Mouse (Mus musculus): ENCODE data around the gene Pde7b. TPM values are rescaled to one million over a fixed set of nuclear protein-coding genes. Genes with fewer than 3 reads are reported as not detected.
A peak's percentile ranks its signal among the peaks of the same experiment; 100 is the strongest.

The Pde7b gene
- 1.3 and 1.5 TPM in 2 replicates for polyA plus RNA-seq (2014; fragmentation: Nextera tagmentation; extraction: Ambion mirVana)

- H3K9ac ChIP-seq (ENCODE audit: low read length) = peak within 1 kb of the TSS; percentile 44
Observed at GRCm38 (mm10) chr10:20724906-20725305, at the start of gene Pde7b. TSS of gene Pde7b (minus strand) at chr10:20725078.

GRCm38 (mm10) chr10:20772056-20772455 is 47.2 kb upstream of the Pde7b start:
- DNase-seq (ENCODE audit: low spot score) (no peak), ATAC-seq (ENCODE audit: insufficient read depth, low FRiP score, low TSS enrichment) (no peak)
- WGBS = 86% methylated on average over 4 of the region's 4 CpGs
- Histone ChIP-seq H3K36me3 (ENCODE audit: control insufficient read depth, insufficient read depth, low read length) (no peaks in the 10 kb centered on the region), H3K9me3 (ENCODE audit: control insufficient read depth, low read length) (no peaks in the 10 kb centered on the region), H3K9ac (ENCODE audit: low read length) (no peak overlapping the region), H3K27ac (ENCODE audit: low read depth, low read length) (no peak overlapping the region), H3K4me1 (ENCODE audit: control insufficient read depth, insufficient read depth, low read length) (no peaks in the 10 kb centered on the region), H3K4me3 (ENCODE audit: low read depth, low read length) (no peak overlapping the region), H3K4me2 (ENCODE audit: low read depth) (no peak overlapping the region), H3K27me3 (ENCODE audit: control insufficient read depth, insufficient read depth, low read length) (no peaks in the 10 kb centered on the region)

More at GRCm38 (mm10) chr10:20724906-20725305, at the start of gene Pde7b:
- 17% methylated on average over 17 of the region's 17 CpGs for WGBS
- 0 out of 2 replicates have a peak within 1 kb of the TSS, but pooled peaks have one; percentile 50 for H3K27ac ChIP-seq (ENCODE audit: low read depth, low read length)
- peaks cover 5% of the 10 kb centered on the region; the same call in 1 of the 2 replicates for H3K4me1 ChIP-seq (ENCODE audit: control insufficient read depth, insufficient read depth, low read length)
- H3K4me3 ChIP-seq (ENCODE audit: low read depth, low read length) = peak within 1 kb of the TSS; percentile 18; the same call in 1 of the 2 replicates
- no peaks in the 10 kb centered on the region for H3K9me3 ChIP-seq (ENCODE audit: control insufficient read depth, low read length)
- ATAC-seq (ENCODE audit: insufficient read depth, low FRiP score, low TSS enrichment) (peak; percentile 81), DNase-seq (ENCODE audit: low spot score) (peak; percentile 82)
- no peaks in the 10 kb centered on the region for H3K36me3 ChIP-seq (ENCODE audit: control insufficient read depth, insufficient read depth, low read length)
- no peaks in the 10 kb centered on the region for H3K27me3 ChIP-seq (ENCODE audit: control insufficient read depth, insufficient read depth, low read length)
- peak within 1 kb of the TSS; percentile 23 for H3K4me2 ChIP-seq (ENCODE audit: low read depth)

- DNase-seq (ENCODE audit: low spot score) = no peak
- Histone ChIP-seq H3K4me1 (ENCODE audit: control insufficient read depth, insufficient read depth, low read length) (no peaks in the 10 kb centered on the region), H3K9me3 (ENCODE audit: control insufficient read depth, low read length) (no peaks in the 10 kb centered on the region), H3K27me3 (ENCODE audit: control insufficient read depth, insufficient read depth, low read length) (no peaks in the 10 kb centered on the region), H3K36me3 (ENCODE audit: control insufficient read depth, insufficient read depth, low read length) (no peaks in the 10 kb centered on the region), H3K9ac (ENCODE audit: low read length) (no peak overlapping the region), H3K4me2 (ENCODE audit: low read depth) (no peak overlapping the region), H3K27ac (ENCODE audit: low read depth, low read length) (no peak overlapping the region), H3K4me3 (ENCODE audit: low read depth, low read length) (no peak overlapping the region)
- 89% methylated on average over 2 of the region's 2 CpGs for WGBS
- no peak for ATAC-seq (ENCODE audit: insufficient read depth, low FRiP score, low TSS enrichment)
Observed at GRCm38 (mm10) chr10:20770418-20770888, 45.6 kb upstream of the Pde7b start.

- DNase-seq (ENCODE audit: low spot score) (no peak), ATAC-seq (ENCODE audit: insufficient read depth, low FRiP score, low TSS enrichment) (0 out of 2 replicates have a peak, but pooled peaks have one; percentile 9)
- 77% methylated on average over 7 of the region's 7 CpGs for WGBS
Observed at GRCm38 (mm10) chr10:20769557-20770417, 44.9 kb upstream of the Pde7b start.

GRCm38 (mm10) chr10:20764352-20764751 is 39.5 kb upstream of the Pde7b start:
- Histone ChIP-seq H3K27me3 (ENCODE audit: control insufficient read depth, insufficient read depth, low read length) (no peaks in the 10 kb centered on the region), H3K9me3 (ENCODE audit: control insufficient read depth, low read length) (no peaks in the 10 kb centered on the region), H3K9ac (ENCODE audit: low read length) (no peak overlapping the region), H3K36me3 (ENCODE audit: control insufficient read depth, insufficient read depth, low read length) (no peaks in the 10 kb centered on the region), H3K4me3 (ENCODE audit: low read depth, low read length) (no peak overlapping the region), H3K27ac (ENCODE audit: low read depth, low read length) (no peak overlapping the region), H3K4me1 (ENCODE audit: control insufficient read depth, insufficient read depth, low read length) (no peaks in the 10 kb centered on the region), H3K4me2 (ENCODE audit: low read depth) (no peak overlapping the region)
- DNase-seq (ENCODE audit: low spot score) = no peak
- ATAC-seq (ENCODE audit: insufficient read depth, low FRiP score, low TSS enrichment) = no peak
- 77% methylated on average over 3 of the region's 3 CpGs for WGBS

More at GRCm38 (mm10) chr10:20769557-20770417, 44.9 kb upstream of the Pde7b start:
- Histone ChIP-seq H3K4me2 (ENCODE audit: low read depth) (no peak overlapping the region), H3K27ac (ENCODE audit: low read depth, low read length) (no peak overlapping the region), H3K36me3 (ENCODE audit: control insufficient read depth, insufficient read depth, low read length) (no peaks in the 10 kb centered on the region), H3K4me3 (ENCODE audit: low read depth, low read length) (no peak overlapping the region), H3K4me1 (ENCODE audit: control insufficient read depth, insufficient read depth, low read length) (no peaks in the 10 kb centered on the region), H3K9me3 (ENCODE audit: control insufficient read depth, low read length) (no peaks in the 10 kb centered on the region), H3K9ac (ENCODE audit: low read length) (no peak overlapping the region), H3K27me3 (ENCODE audit: control insufficient read depth, insufficient read depth, low read length) (no peaks in the 10 kb centered on the region)

GRCm38 (mm10) chr10:20758939-20759338 is 34.1 kb upstream of the Pde7b start:
- Histone ChIP-seq H3K4me1 (ENCODE audit: control insufficient read depth, insufficient read depth, low read length) (no peaks in the 10 kb centered on the region), H3K27ac (ENCODE audit: low read depth, low read length) (no peak overlapping the region), H3K9me3 (ENCODE audit: control insufficient read depth, low read length) (no peaks in the 10 kb centered on the region), H3K36me3 (ENCODE audit: control insufficient read depth, insufficient read depth, low read length) (no peaks in the 10 kb centered on the region), H3K4me3 (ENCODE audit: low read depth, low read length) (no peak overlapping the region), H3K4me2 (ENCODE audit: low read depth) (no peak overlapping the region), H3K9ac (ENCODE audit: low read length) (no peak overlapping the region), H3K27me3 (ENCODE audit: control insufficient read depth, insufficient read depth, low read length) (no peaks in the 10 kb centered on the region)
- 96% methylated on average over 1 of the region's 1 CpGs for WGBS
- DNase-seq (ENCODE audit: low spot score) (no peak), ATAC-seq (ENCODE audit: insufficient read depth, low FRiP score, low TSS enrichment) (no peak)

- ATAC-seq (ENCODE audit: insufficient read depth, low FRiP score, low TSS enrichment) (no peak), DNase-seq (ENCODE audit: low spot score) (no peak)
- Histone ChIP-seq H3K9me3 (ENCODE audit: control insufficient read depth, low read length) (no peaks in the 10 kb centered on the region), H3K27ac (ENCODE audit: low read depth, low read length) (no peak overlapping the region), H3K4me1 (ENCODE audit: control insufficient read depth, insufficient read depth, low read length) (no peaks in the 10 kb centered on the region), H3K4me2 (ENCODE audit: low read depth) (no peak overlapping the region), H3K9ac (ENCODE audit: low read length) (no peak overlapping the region), H3K36me3 (ENCODE audit: control insufficient read depth, insufficient read depth, low read length) (no peaks in the 10 kb centered on the region), H3K27me3 (ENCODE audit: control insufficient read depth, insufficient read depth, low read length) (no peaks in the 10 kb centered on the region), H3K4me3 (ENCODE audit: low read depth, low read length) (no peak overlapping the region)
- 90% methylated on average over 6 of the region's 6 CpGs for WGBS
Observed at GRCm38 (mm10) chr10:20758259-20758658, 33.4 kb upstream of the Pde7b start.

GRCm38 (mm10) chr10:20756219-20756618 is 31.3 kb upstream of the Pde7b start:
- Histone ChIP-seq H3K36me3 (ENCODE audit: control insufficient read depth, insufficient read depth, low read length) (no peaks in the 10 kb centered on the region), H3K9ac (ENCODE audit: low read length) (no peak overlapping the region), H3K4me1 (ENCODE audit: control insufficient read depth, insufficient read depth, low read length) (no peaks in the 10 kb centered on the region), H3K9me3 (ENCODE audit: control insufficient read depth, low read length) (no peaks in the 10 kb centered on the region), H3K4me3 (ENCODE audit: low read depth, low read length) (no peak overlapping the region), H3K27ac (ENCODE audit: low read depth, low read length) (no peak overlapping the region), H3K27me3 (ENCODE audit: control insufficient read depth, insufficient read depth, low read length) (no peaks in the 10 kb centered on the region), H3K4me2 (ENCODE audit: low read depth) (no peak overlapping the region)
- no peak for ATAC-seq (ENCODE audit: insufficient read depth, low FRiP score, low TSS enrichment)
- no peak for DNase-seq (ENCODE audit: low spot score)
- WGBS = 93% methylated on average over 5 of the region's 5 CpGs

GRCm38 (mm10) chr10:20752883-20753282 is 28.0 kb upstream of the Pde7b start:
- no peak overlapping the region for H3K27ac ChIP-seq (ENCODE audit: low read depth, low read length)
- no peaks in the 10 kb centered on the region for H3K9me3 ChIP-seq (ENCODE audit: control insufficient read depth, low read length)
- no peak overlapping the region for H3K9ac ChIP-seq (ENCODE audit: low read length)
- H3K4me2 ChIP-seq (ENCODE audit: low read depth) = no peak overlapping the region
- DNase-seq (ENCODE audit: low spot score) (no peak), ATAC-seq (ENCODE audit: insufficient read depth, low FRiP score, low TSS enrichment) (no peak)
- no peaks in the 10 kb centered on the region for H3K4me1 ChIP-seq (ENCODE audit: control insufficient read depth, insufficient read depth, low read length)
- H3K36me3 ChIP-seq (ENCODE audit: control insufficient read depth, insufficient read depth, low read length) = no peaks in the 10 kb centered on the region
- WGBS = 100% methylated on average over 1 of the region's 1 CpGs
- no peak overlapping the region for H3K4me3 ChIP-seq (ENCODE audit: low read depth, low read length)
- no peaks in the 10 kb centered on the region for H3K27me3 ChIP-seq (ENCODE audit: control insufficient read depth, insufficient read depth, low read length)

Measured in neural tube, embryonic 11.5 days (tissue).